Mouse (Mus musculus) forebrain, embryonic 15.5 days (tissue): ENCODE data around the gene Bmf. TPM values are rescaled to one million over a fixed set of nuclear protein-coding genes. Genes with fewer than 3 reads are reported as not detected.

Source experiments
- ATAC-seq: fragments of 200-750 bp; cut with Nextera tagmentation; replicated peaks from 2 replicates; pipeline ENCODE4 v1.8.0; 2017; ENCODE audit warnings: mild to moderate bottlenecking, moderate TSS enrichment, moderate library complexity
- H3K27ac ChIP-seq: fragments of 300-500 bp; sonication (generic); replicated peaks from 2 replicates; pipeline ENCODE4 v1.5.1; 2015; ENCODE audit warnings: mild to moderate bottlenecking, inconsistent platforms
- H3K27me3 ChIP-seq: fragments of 300-500 bp; sonication (generic); 2 replicates; pipeline ENCODE4 v1.6.1; 2015; ENCODE audit warnings: inconsistent platforms
- H3K36me3 ChIP-seq: fragments of 300-500 bp; sonication (generic); 2 replicates; pipeline ENCODE4 v1.6.1; 2015; ENCODE audit warnings: mild to moderate bottlenecking, inconsistent platforms
- H3K4me1 ChIP-seq: fragments of 300-500 bp; sonication (generic); 2 replicates; pipeline ENCODE4 v1.6.1; 2015; ENCODE audit warnings: inconsistent platforms
- H3K4me2 ChIP-seq: fragments of 300-500 bp; sonication (generic); replicated peaks from 2 replicates; pipeline ENCODE4 v1.6.1; 2015; ENCODE audit warnings: mild to moderate bottlenecking, inconsistent platforms
- H3K4me3 ChIP-seq: fragments of 300-500 bp; sonication (generic); 2 replicates; pipeline ENCODE4 v1.5.1; 2015; ENCODE audit warnings: mild to moderate bottlenecking, inconsistent platforms
- H3K9ac ChIP-seq: fragments of 300-500 bp; sonication (generic); replicated peaks from 2 replicates; pipeline ENCODE4 v1.6.1; 2015; ENCODE audit warnings: mild to moderate bottlenecking, inconsistent platforms
- H3K9me3 ChIP-seq: fragments of 300-500 bp; sonication (generic); 2 replicates; pipeline ENCODE4 v1.6.1; 2016; ENCODE audit warnings: inconsistent platforms
- WGBS: fragments of 180-500 bp; shearing (Covaris S2); methylation state at CpG from one replicate; pipeline ENCODE4 v1.1.7; 2015; ENCODE audit warnings: mixed read lengths; 5-methylcytosine and 5-hydroxymethylcytosine counted together
- polyA plus RNA-seq: library from polyadenylated mRNA; unstranded; fragments of >200 nt; fragmentation: Nextera tagmentation; extraction: Ambion mirVana; gene quantifications from 2 replicates; pipeline ENCODE4 v1.2.1, GENCODE M21; 2015

The Bmf gene
- polyA plus RNA-seq, 1 experiment from 2014 or later = 1.3 TPM

GRCm38 (mm10) chr2:118542971-118543573 is 6.4 kb downstream of the Bmf start:
- 95% methylated on average over 1 of the region's 1 CpGs for WGBS
- H3K4me2 ChIP-seq = no peak overlapping the region
- H3K27me3 ChIP-seq = no peaks in the 10 kb centered on the region
- H3K27ac ChIP-seq = no peak overlapping the region
- ATAC-seq = no peak
- H3K36me3 ChIP-seq = no peaks in the 10 kb centered on the region
- no peaks in the 10 kb centered on the region for H3K9me3 ChIP-seq
- peaks cover 47% of the 10 kb centered on the region for H3K4me1 ChIP-seq
- no peak overlapping the region for H3K9ac ChIP-seq
- no peak overlapping the region for H3K4me3 ChIP-seq

- no peak overlapping the region for H3K9ac ChIP-seq
Measured at GRCm38 (mm10) chr2:118541716-118542115, 7.8 kb downstream of the Bmf start.

GRCm38 (mm10) chr2:118540691-118541117 is 8.8 kb downstream of the Bmf start:
- H3K27me3 ChIP-seq = no peaks in the 10 kb centered on the region
- peaks cover 32% of the 10 kb centered on the region for H3K4me1 ChIP-seq
- no peak overlapping the region for H3K27ac ChIP-seq
- WGBS = 43% methylated on average over 6 of the region's 6 CpGs
- ATAC-seq = no peak
- H3K9me3 ChIP-seq = no peaks in the 10 kb centered on the region
- no peak overlapping the region for H3K9ac ChIP-seq
- H3K4me3 ChIP-seq = no peak overlapping the region
- no peaks in the 10 kb centered on the region for H3K36me3 ChIP-seq
- no peak overlapping the region for H3K4me2 ChIP-seq

More at GRCm38 (mm10) chr2:118541716-118542115, 7.8 kb downstream of the Bmf start:
- Histone ChIP-seq H3K27ac (no peak overlapping the region), H3K9me3 (no peaks in the 10 kb centered on the region), H3K4me2 (no peak overlapping the region), H3K36me3 (no peaks in the 10 kb centered on the region), H3K4me3 (no peak overlapping the region), H3K27me3 (no peaks in the 10 kb centered on the region), H3K4me1 (peaks cover 37% of the 10 kb centered on the region)
- WGBS = 86% methylated on average over 3 of the region's 3 CpGs
- ATAC-seq = no peak

- no peaks in the 10 kb centered on the region for H3K9me3 ChIP-seq
- no peaks in the 10 kb centered on the region for H3K27me3 ChIP-seq
- 49% methylated on average over 9 of the region's 9 CpGs for WGBS
- no peak for ATAC-seq
- no peak overlapping the region for H3K4me2 ChIP-seq
- H3K4me1 ChIP-seq = peaks cover 25% of the 10 kb centered on the region
- no peak overlapping the region for H3K4me3 ChIP-seq
- H3K9ac ChIP-seq = no peak overlapping the region
- no peaks in the 10 kb centered on the region for H3K36me3 ChIP-seq
- no peak overlapping the region for H3K27ac ChIP-seq
Measured at GRCm38 (mm10) chr2:118539881-118540516, 9.5 kb downstream of the Bmf start.

- H3K4me2 ChIP-seq = no peak overlapping the region
- no peaks in the 10 kb centered on the region for H3K9me3 ChIP-seq
- no peaks in the 10 kb centered on the region for H3K27me3 ChIP-seq
- no peak overlapping the region for H3K4me3 ChIP-seq
- H3K9ac ChIP-seq = no peak overlapping the region
- peaks cover 18% of the 10 kb centered on the region for H3K4me1 ChIP-seq
- 64% methylated on average over 8 of the region's 8 CpGs for WGBS
- no peaks in the 10 kb centered on the region for H3K36me3 ChIP-seq
- H3K27ac ChIP-seq = no peak overlapping the region
- ATAC-seq = no peak
Measured at GRCm38 (mm10) chr2:118539040-118539439, 10.4 kb downstream of the Bmf start.

GRCm38 (mm10) chr2:118537226-118537625 is 12.3 kb downstream of the Bmf start:
- WGBS = 69% methylated on average over 4 of the region's 4 CpGs
- H3K4me3 ChIP-seq = no peak overlapping the region
- ATAC-seq = no peak
- H3K9ac ChIP-seq = no peak overlapping the region
- H3K4me1 ChIP-seq = peaks cover 26% of the 10 kb centered on the region
- no peaks in the 10 kb centered on the region for H3K27me3 ChIP-seq
- H3K36me3 ChIP-seq = no peaks in the 10 kb centered on the region
- no peak overlapping the region for H3K27ac ChIP-seq
- no peak overlapping the region for H3K4me2 ChIP-seq
- no peaks in the 10 kb centered on the region for H3K9me3 ChIP-seq

GRCm38 (mm10) chr2:118536553-118536952 is 12.9 kb downstream of the Bmf start:
- 64% methylated on average over 8 of the region's 8 CpGs for WGBS

GRCm38 (mm10) chr2:118536111-118536510 is 13.4 kb downstream of the Bmf start:
- WGBS = 75% methylated on average over 6 of the region's 6 CpGs

More at GRCm38 (mm10) chr2:118536553-118536952, 12.9 kb downstream of the Bmf start:
- H3K4me1 ChIP-seq = peaks cover 28% of the 10 kb centered on the region
- no peaks in the 10 kb centered on the region for H3K9me3 ChIP-seq
- no peaks in the 10 kb centered on the region for H3K27me3 ChIP-seq
- no peak for ATAC-seq
- H3K4me2 ChIP-seq = no peak overlapping the region
- H3K27ac ChIP-seq = no peak overlapping the region
- H3K36me3 ChIP-seq = no peaks in the 10 kb centered on the region
- H3K4me3 ChIP-seq = no peak overlapping the region
- no peak overlapping the region for H3K9ac ChIP-seq

GRCm38 (mm10) chr2:118533969-118534368 is 15.5 kb downstream of the Bmf start:
- H3K4me1 ChIP-seq = peaks cover 34% of the 10 kb centered on the region
- peak overlapping the region; percentile 74 for H3K27ac ChIP-seq
- no peaks in the 10 kb centered on the region for H3K27me3 ChIP-seq
- no peak overlapping the region for H3K4me3 ChIP-seq
- no peak overlapping the region for H3K9ac ChIP-seq
- 53% methylated on average over 6 of the region's 6 CpGs for WGBS
- H3K9me3 ChIP-seq = no peaks in the 10 kb centered on the region
- no peaks in the 10 kb centered on the region for H3K36me3 ChIP-seq
- no peak overlapping the region for H3K4me2 ChIP-seq
- no peak for ATAC-seq

More at GRCm38 (mm10) chr2:118536111-118536510, 13.4 kb downstream of the Bmf start:
- Histone ChIP-seq H3K27me3 (no peaks in the 10 kb centered on the region), H3K27ac (no peak overlapping the region), H3K9ac (no peak overlapping the region), H3K4me2 (no peak overlapping the region), H3K4me1 (peaks cover 28% of the 10 kb centered on the region), H3K36me3 (no peaks in the 10 kb centered on the region), H3K9me3 (no peaks in the 10 kb centered on the region), H3K4me3 (no peak overlapping the region)
- no peak for ATAC-seq

GRCm38 (mm10) chr2:118532855-118533675 is 16.4 kb downstream of the Bmf start:
- Histone ChIP-seq H3K4me2 (no peak overlapping the region), H3K9me3 (no peaks in the 10 kb centered on the region), H3K4me1 (peaks cover 34% of the 10 kb centered on the region), H3K36me3 (no peaks in the 10 kb centered on the region), H3K27me3 (no peaks in the 10 kb centered on the region), H3K4me3 (no peak overlapping the region), H3K9ac (no peak overlapping the region), H3K27ac (peak overlapping the region; percentile 74)
- 6% methylated on average over 6 of the region's 6 CpGs for WGBS
- peak; percentile 38 for ATAC-seq

- H3K36me3 ChIP-seq = no peaks in the 10 kb centered on the region
- H3K4me1 ChIP-seq = peaks cover 34% of the 10 kb centered on the region
- peak overlapping the region; percentile 74 for H3K27ac ChIP-seq
- H3K9ac ChIP-seq = no peak overlapping the region
- ATAC-seq = no peak
- 31% methylated on average over 10 of the region's 10 CpGs for WGBS
- H3K4me2 ChIP-seq = no peak overlapping the region
- H3K9me3 ChIP-seq = no peaks in the 10 kb centered on the region
- no peaks in the 10 kb centered on the region for H3K27me3 ChIP-seq
- no peak overlapping the region for H3K4me3 ChIP-seq
Measured at GRCm38 (mm10) chr2:118532401-118532800, 17.1 kb downstream of the Bmf start.
